Comparison of ENCODE assay signal across 13 mouse cellular contexts in genomic region chr12:79793382-79793781, GRCm38 (mm10).
DNase-seq lines count a peak whose midpoint lies in the region; ATAC-seq lines count a peak whose summit lies in the region.
"Had no signal": no experiment of that assay in that cellular context is flagged by ENCODE, and none has a peak within 500 bp of the region (broad histone marks: within the 10 kb centered on the region; RNA-seq: fewer than 3 reads in every experiment).

No protein-coding gene starts in this region.

- peaks cover 21% of the 10 kb centered on the region for H3K4me1 ChIP-seq in heart, embryonic 12.5 days (replicated peaks)
- peaks cover 14% of the 10 kb centered on the region; the same call in 1 of the 2 replicates for H3K4me1 ChIP-seq in limb, embryonic 10.5 days
- H3K4me1 ChIP-seq: forebrain, embryonic 15.5 days had no signal

- H3K36me3 ChIP-seq in heart, embryonic 12.5 days, result no peaks in the 10 kb centered on the region
- no peaks in the 10 kb centered on the region for H3K36me3 ChIP-seq in limb, embryonic 10.5 days
- H3K36me3 ChIP-seq: forebrain, embryonic 15.5 days had no signal

- no peak overlapping the region for H3K9ac ChIP-seq in heart, embryonic 12.5 days
- H3K9ac ChIP-seq: forebrain, embryonic 15.5 days; lung, embryonic 14.5 days had no signal

- H3K4me3 ChIP-seq in heart, embryonic 12.5 days, result no peak overlapping the region
- H3K4me3 ChIP-seq in limb, embryonic 10.5 days, result no peak overlapping the region
- H3K4me3 ChIP-seq: forebrain, embryonic 15.5 days had no signal

- peak; percentile 86 to 93 for DNase-seq in heart, adult 18-20 months
- DNase-seq in MN1 (ENCODE audit: low spot score), result peak; percentile 55
- peak; percentile 94 to 96 for DNase-seq in heart, adult 9 months (ENCODE audit: low spot score in 2 of 2)
- peak; percentile 60 for DNase-seq in lung, postnatal 10 days
- DNase-seq in limb, embryonic 10.5 days (ENCODE audit: low spot score), result no peak
- DNase-seq in natural killer cell, adult 2 months (ENCODE audit: low spot score in 2 of 2), result no peak
- DNase-seq: cerebellum, postnatal 10 days; lung, embryonic 14.5 days; right cerebral cortex, adult 18-20 months; thymus, adult 2 months had no signal

- WGBS in heart, embryonic 12.5 days, result 79% methylated on average over 8 of the region's 8 CpGs
- WGBS in limb, embryonic 10.5 days, result 84% methylated on average over 8 of the region's 8 CpGs

- no peak overlapping the region for H3K27ac ChIP-seq in heart, embryonic 12.5 days (ENCODE audit: poor library complexity, severe bottlenecking)
- H3K27ac ChIP-seq in limb, embryonic 10.5 days, result no peak overlapping the region
- H3K27ac ChIP-seq: forebrain, embryonic 15.5 days had no signal

- H3K27me3 ChIP-seq in heart, embryonic 12.5 days (replicated peaks), result no peaks in the 10 kb centered on the region
- H3K27me3 ChIP-seq in limb, embryonic 10.5 days (ENCODE audit: low read depth, poor library complexity, severe bottlenecking), result no peaks in the 10 kb centered on the region
- H3K27me3 ChIP-seq: forebrain, embryonic 15.5 days had no signal

- no peak overlapping the region for H3K4me2 ChIP-seq in heart, embryonic 12.5 days
- H3K4me2 ChIP-seq: forebrain, embryonic 15.5 days; lung, embryonic 14.5 days had no signal

- H3K9me3 ChIP-seq in heart, embryonic 12.5 days (replicated peaks), result no peaks in the 10 kb centered on the region
- H3K9me3 ChIP-seq in limb, embryonic 10.5 days (replicated peaks), result no peaks in the 10 kb centered on the region
- H3K9me3 ChIP-seq: forebrain, embryonic 15.5 days had no signal

- ATAC-seq in heart, embryonic 12.5 days (ENCODE audit: insufficient number of reproducible peaks, low FRiP score), result no peak
- no peak for ATAC-seq in inflammation-experienced regulatory T-cells, adult 6 months
- ATAC-seq: forebrain, embryonic 15.5 days had no signal

Comparison
In these comparisons a context has a peak if more than half of its experiments do, and no peak if none do; other contexts are left out.
1. DNase-seq: peak in heart, adult 18-20 months (2 of 2), MN1 (single experiment), heart, adult 9 months (2 of 2) and lung, postnatal 10 days (single experiment); none in limb, embryonic 10.5 days (single experiment) and natural killer cell, adult 2 months (0 of 2).